Mouse (Mus musculus): ENCODE results near the gene Gsk3a.

- TF ChIP-seq CTCF (IDR thresholded peaks at IDR 0.05; ENCODE audit: low read depth, low read length) (no peak), POLR2A (IDR thresholded peaks at IDR 0.05; ENCODE audit: borderline replicate concordance, low read depth, low read length) (no peak)
Observed at GRCm38 (mm10) chr7:25210482-25210881, 27.2 kb downstream of the Gsk3a start.
